Mouse (Mus musculus): ENCODE results near the gene Crygf. TPM values are rescaled to one million over a fixed set of nuclear protein-coding genes. Genes with fewer than 3 reads are reported as not detected.
"Not testable (repeated sequence)": the region's sequence is repeated elsewhere in the genome, so short reads cannot be mapped to it uniquely, and the experiment has no call there.

The Crygf gene
- total RNA-seq (2021) = not detected
- long read RNA-seq, experiment 1 = 0 reads
- long read RNA-seq, experiment 2 = 0 reads

GRCm38 (mm10) chr1:65926294-65926693 lies at the start of gene Crygf:
Gene Crygf (plus strand): TSS chr1:65926520.
- DNase-seq = no peak
- H3K4me3 ChIP-seq = no peak within 1 kb of the TSS
- no peak for TF ChIP-seq CTCF (IDR thresholded peaks at IDR 0.05)
- intact Hi-C loops (cut with DNase I) = no loop called here
- H3K27ac ChIP-seq = no peak within 1 kb of the TSS

DNA sequence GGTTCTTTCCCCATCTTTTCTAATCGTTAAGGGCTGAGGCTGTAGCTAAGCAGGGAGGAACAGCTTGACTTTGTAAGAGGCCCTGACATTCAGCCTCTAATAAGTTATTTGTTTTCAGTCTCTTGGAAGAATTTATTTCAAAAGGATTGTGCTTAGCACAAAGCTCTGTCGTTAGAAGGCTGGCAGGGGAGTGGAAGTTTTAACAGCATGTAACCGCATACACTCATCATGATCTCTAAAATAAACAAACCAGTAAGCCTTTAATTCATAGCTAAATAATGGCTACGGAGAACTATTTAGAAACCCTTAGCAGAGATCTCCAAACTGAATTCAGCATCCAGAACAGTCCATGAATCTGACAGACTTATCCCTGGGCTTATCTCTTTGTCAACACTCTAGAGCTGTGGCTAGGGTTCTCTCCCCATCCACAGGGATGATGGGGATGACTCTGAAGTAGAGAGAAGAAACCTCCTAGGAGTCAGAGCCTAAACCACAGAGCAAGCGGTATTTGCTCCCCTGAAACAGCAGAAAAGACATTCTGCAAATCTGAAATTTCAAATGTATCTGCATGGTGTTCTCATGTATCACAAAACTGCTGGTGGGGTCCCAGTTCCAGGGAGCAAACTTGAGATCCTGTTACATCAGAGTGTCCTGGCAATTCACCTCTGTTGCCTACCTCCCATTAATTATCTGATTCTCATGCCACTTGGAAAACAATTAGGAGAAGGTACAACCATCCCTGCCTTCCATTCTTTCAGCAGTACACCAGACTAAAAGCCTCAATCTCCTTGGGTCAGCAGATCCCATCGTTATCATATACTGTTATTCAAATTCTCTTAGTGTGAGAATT lies 734 bp upstream of the Crygf start:
- intact Hi-C loops (cut with DNase I) = no loop called here
- DNase-seq = no peak
- Histone ChIP-seq H3K4me3 (no peak overlapping the region), H3K27ac (no peak overlapping the region)
- no peak for TF ChIP-seq CTCF (IDR thresholded peaks at IDR 0.05)

GRCm38 (mm10) chr1:65926696-65927095 lies 376 bp downstream of the Crygf start:
- intact Hi-C loops (cut with DNase I); H3K27ac ChIP-seq; DNase-seq; H3K4me3 ChIP-seq: not testable (repeated sequence)

- intact Hi-C loops (cut with DNase I) = no loop called here
- H3K27ac ChIP-seq = no peak overlapping the region
- no peak for TF ChIP-seq CTCF (IDR thresholded peaks at IDR 0.05)
- H3K4me3 ChIP-seq = no peak overlapping the region
- no peak for DNase-seq
Measured at GRCm38 (mm10) chr1:65930055-65930454, 3.7 kb downstream of the Crygf start.

DNA sequence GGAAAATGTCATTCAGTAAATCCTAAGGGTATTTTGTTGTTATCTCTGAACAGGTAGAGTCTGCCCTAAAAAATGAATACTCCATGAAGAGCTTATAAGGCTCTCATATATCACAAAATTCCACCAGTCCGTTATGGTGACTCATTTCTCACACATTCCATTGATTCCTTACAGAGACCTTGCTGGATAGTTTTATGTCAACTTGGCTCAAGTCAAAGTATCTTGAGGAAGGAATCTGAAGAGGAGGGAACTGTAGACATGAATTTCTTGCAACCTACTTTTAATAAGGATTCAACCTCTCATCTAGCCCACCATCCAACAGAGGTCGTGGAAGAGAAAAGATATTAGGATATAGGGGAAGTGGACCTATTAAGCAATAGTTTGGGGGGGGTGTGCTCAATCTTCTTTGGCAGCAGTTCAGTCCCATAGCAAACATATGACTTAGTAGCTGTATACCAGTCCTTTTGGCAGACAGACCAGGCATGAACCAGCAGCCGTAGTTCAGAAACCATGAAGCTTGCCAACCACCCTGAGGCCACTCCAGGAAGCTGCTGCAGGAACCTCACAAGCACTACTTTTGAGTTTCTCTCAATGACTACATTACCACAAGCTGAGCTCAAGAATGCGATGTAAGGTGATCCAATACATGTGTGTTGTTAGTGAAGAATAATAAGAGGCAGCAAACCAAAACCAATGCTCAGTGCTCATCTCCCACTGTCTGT lies 5.9 kb downstream of the Crygf start:
- intact Hi-C loops (cut with DNase I) = no loop called here
- no peak for TF ChIP-seq CTCF (IDR thresholded peaks at IDR 0.05)

More for the DNA sequence above, 5.9 kb downstream of the Crygf start:
- no peak for DNase-seq
- Histone ChIP-seq H3K27ac (no peak overlapping the region), H3K4me3 (no peak overlapping the region)

Other genes starting within 250 kb of the Crygf start
- gene Map2, start 248.8 kb downstream of the Crygf start, total RNA-seq (2021) = 1 to 10 TPM; 2.2 to 4.4 TPM

All from gastrocnemius, adult 2 months (tissue).